Mouse (Mus musculus) kidney, adult 18-20 months (tissue): ENCODE measurements around the gene Tldc1.

Source experiments
- DNase-seq: peaks from one replicate; pipeline ENCODE4 v3.0.0; 2021

Gene Tldc1

DNA sequence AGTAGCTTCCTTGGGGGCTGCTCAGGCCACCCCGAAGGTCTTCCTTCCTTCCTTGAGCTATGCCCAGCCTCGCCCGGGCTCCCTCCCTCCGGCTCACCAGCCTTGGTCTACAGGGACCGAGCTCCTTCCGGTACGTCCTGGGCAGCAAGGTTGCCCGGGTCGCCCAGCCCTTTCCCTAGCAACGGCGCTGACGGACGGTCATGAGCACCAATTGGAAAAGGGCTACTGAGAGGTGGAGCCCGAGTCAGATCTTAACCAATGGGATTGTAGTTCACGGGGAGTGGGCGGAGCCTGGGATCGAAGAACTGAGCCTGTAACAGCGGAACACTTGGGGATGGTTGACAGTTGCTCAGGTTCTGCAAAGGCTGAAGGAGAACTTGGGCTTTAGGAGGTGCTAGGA is at the start of gene Tldc1:
TSS of gene Tldc1 (minus strand) at position 154 of the 400 bp plus-strand sequence.
- peak; percentile 100 for DNase-seq

DNA sequence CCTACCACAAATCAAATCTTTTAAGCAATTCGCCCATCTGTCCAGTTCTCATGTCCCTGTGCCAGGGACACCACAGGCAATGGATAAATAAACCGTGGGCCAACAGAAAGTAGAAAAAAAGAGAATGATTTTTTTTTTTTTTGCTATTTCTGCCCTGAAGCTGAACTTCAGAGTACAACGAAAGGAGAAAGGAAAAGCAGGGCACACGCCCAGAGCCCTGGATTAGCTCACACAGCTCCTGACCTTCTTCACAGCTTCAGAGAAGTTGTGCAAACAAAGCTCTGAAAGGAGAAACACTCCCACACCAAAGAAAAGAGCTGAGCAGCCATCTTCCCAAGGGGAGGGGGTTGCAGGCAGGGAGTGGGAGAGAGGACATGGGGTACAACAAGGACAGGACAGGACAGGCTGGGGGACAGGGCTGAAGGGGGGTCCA is 49.5 kb upstream of the Tldc1 start:
- DNase-seq = no peak

DNA sequence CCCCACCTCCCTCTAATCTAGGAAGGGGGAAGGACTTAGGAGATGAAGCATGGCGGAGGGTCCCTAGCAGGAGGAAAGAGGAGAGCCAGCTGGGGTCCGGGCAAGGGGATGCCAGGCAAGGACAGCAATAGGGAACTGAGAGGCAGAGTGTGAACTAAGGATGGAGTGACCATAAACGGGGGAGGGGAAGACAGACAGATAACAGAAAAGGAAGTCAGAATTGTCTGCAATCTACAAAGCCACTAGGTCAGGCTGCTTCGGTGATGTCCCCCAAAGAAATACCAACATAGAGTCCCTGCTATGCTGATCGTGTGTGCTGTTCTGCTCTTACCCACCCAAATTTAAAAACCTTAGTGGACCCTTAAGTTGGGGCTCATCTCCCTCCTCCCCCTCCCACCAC is 48.8 kb upstream of the Tldc1 start:
- no peak for DNase-seq

DNA sequence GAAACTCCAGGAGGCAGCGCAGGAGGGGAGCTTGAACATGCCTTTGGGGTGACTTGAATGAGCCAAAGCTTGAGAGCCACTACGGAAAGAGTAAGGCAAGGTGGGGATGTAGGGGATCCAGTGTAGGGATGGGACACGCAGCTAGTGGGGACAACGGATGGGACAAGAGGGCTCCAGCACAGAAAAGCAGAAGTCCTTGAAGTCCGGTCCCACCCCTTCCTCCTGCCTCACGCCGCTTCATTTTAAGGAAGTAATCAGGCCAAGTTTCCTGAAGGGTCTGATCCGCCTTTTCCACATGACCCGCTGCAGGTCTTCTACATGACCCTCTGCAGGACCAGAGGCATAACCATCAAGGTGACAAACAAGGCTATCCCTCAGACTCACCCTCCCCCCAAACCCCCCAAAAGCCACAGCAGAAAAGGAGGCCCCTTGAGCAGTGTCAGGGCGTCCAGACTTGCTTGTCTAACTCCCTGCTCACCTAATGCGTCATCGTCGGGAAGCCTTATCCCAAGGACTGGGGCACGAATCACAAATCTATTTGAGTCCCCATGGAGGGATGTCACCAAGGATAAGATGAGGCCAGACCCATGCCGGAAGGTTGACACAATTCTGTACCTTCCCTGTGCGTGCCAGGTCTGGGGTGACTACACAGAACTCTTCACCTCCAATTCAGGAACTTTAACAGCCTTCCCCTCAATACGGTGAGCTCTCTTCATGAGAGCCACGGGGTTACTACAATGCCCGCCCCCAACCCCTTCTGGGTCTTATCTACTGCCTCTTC is 47.9 kb upstream of the Tldc1 start:
- DNase-seq = no peak

DNA sequence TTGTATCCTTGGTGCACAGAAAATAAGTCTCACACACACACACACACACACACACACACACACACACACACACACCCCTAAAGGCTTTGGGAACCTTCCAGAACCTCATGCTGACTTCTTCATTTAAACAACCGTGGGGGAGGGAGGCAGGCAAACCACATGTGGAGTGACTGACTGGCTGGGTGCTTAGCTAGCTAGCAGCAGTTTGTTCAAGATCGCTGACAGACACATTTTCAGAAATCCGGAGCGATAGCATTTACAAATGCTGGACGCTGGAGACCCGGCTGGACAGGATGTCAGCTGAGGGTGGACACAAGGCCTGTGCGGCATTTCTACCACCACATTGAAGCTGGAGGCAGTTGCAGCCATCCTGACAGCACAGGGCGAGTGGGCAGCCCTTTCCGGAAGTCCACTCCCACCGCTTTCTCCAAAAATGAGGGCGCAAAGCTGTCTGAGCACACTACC is 46.6 kb upstream of the Tldc1 start:
- peak; percentile 47 for DNase-seq

DNA sequence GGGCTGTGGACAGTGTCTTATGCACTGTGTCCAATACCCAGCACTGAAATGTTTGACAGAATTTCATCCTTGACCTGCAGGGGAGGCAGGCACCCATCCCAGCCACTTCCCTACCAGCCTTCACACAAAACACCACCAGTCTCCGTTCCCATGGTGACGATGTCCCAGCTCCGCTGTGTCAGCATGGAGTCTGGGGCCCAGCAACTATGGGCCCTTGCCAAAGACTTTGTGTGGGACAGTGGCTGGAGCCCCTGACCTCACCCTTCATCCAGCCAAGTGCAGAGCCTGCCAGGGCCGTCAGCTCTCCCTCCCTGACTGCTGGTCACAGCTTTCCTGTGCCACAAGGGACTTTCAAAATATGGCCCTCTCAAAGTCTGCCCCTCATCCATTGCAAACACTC is 45.9 kb upstream of the Tldc1 start:
- peak; percentile 45 for DNase-seq

DNA sequence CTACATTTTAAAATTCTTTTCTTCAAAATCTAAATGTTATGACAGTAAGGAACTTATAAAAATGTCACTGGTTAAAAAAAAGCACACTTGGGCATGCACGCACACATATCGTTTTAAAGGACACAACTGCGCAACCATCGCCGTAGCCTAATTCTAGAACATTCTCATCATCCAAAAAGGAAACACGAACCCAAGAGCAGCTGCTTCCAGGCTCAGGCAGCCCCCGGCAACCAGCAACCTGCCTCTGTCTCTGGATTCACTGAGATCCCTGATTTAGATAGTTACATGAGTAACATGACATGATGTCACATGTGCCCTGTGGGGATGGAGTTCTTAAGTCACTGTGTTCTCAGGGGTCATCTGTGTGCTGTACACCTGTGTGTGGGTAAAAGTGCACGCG is 45.1 kb upstream of the Tldc1 start:
- DNase-seq = no peak

DNA sequence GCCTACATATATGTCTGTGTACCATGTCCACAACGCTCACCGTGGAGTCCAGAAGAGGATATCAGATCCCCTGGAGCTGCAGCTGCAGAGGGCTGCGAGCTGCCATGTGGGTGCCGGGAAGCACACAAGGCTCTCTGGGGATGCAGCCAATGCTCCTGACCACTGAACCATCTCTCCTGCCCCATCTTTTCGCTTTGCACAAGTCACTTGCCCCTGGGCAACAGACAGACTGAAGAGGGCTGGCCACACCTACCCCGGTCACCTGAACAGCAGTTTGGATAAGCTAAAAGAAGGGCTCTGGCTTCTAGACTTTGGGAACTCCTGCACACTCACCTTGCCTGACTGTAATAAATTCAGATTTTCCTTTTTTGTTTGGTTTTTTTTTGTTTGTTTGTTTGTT is 43.5 kb upstream of the Tldc1 start:
- DNase-seq = no peak

DNA sequence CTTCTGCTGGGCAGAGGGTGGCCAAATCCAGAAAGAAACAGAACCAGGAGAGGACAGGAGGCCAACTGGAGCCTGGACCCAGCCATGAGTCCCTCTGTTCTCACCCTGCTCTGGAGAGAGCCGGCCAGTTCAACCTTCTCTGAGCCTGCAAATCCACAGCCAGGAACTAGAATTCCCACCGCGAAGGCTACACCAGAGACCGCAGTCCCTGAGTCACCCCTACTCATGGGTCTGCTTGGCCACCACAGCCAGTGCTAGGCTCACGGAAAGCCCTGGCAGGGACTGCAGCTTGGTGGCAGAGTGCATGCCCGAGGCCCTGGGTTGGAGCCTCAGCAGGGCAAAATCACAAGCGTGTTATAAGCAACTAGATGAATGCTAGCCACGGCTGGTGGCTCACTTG is 41.8 kb upstream of the Tldc1 start:
- no peak for DNase-seq

DNA sequence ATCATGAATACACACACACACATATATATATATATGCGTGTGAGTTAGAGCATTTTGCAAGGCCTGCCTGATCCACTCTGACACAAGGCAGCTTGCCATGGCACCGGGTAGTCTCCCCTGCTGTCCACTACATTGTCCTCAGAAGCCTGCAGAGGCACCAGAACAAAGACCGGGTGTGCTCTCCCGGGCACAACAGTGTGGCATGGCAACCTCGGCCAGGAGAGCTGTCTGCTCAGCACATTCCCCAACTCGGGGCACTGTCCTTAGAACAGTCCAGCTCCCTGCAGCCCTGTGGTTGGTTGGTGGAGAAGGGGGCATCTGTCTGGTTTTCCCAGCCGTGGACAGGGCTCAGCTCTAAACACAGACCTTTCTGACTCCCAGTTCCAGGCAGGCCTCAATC is 41.1 kb upstream of the Tldc1 start:
- DNase-seq = peak; percentile 54

DNA sequence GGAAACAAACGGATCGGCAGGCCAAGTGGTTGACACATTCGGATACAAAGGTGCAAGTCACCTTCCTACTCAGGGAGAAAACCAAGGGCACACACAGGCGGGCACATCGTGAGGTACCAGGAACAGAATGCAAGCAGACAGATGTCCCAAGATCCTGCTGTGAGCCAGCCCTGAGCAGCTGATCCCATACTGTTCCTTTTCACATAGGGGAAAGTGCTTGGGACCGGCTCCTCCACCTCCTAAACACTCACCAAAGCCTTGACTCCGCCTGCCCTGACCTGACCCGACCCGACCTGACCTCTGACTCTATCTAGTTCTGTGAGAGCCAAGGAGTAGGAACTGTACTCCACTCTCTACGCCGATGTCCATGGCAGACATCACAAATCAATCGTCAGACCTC is 39.2 kb upstream of the Tldc1 start:
- no peak for DNase-seq

DNA sequence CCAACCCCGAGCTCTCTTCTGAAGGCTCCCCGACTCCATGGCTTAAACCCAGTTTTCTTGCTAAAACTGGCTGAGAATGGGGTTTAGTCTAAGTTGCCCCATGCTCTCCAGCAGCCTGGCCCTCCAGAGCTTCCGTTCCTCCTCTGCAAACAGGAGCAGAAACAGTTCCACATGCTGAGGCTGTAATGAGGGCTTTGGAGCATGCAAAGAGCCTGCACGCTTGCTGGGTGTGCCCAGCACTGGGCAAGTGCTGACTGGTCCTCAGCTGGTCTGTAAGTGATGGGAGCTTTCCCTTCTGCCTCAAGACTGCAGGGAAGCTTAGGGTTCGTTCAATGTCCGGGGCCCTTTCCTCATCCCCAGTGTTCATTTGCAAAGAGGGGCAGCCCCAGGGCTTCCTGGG is 38.0 kb upstream of the Tldc1 start:
- no peak for DNase-seq

DNA sequence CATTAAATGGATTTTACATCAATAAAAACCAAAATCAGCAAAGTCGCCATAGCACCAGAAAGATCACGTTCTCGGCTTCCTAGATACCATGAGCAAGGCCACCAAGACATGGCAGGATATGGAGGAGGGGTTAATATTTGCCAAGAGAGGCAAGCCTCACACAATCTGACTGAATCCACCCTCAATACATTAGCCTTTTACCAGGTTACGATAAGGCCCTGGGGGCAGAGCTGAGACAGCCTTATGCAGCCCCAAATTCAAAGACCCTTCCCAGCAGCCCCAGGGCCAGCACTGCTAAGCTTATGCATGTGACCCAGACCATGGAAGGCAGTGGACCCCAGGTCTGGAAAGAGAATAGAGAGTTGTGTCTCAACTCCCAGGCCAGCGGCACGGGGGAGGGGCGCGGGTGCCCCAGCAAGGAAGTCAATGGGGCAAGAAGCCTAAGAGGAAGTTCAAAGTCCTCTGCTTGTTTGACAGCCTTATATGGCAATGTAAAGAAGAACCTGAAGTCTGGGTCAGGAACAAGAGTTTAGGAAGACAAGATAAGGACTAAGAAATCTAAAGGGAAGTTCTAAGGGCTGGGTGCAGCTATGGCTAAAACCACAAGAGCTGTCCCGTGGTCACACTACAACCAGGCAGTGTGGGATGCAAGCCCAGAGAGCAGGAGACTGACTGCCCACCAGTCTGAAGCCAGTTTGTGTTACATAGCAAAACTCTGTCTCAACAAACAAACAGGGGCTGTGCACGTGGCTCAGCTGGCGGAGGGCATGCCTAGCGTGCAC is 34.6 kb upstream of the Tldc1 start:
- DNase-seq = no peak

DNA sequence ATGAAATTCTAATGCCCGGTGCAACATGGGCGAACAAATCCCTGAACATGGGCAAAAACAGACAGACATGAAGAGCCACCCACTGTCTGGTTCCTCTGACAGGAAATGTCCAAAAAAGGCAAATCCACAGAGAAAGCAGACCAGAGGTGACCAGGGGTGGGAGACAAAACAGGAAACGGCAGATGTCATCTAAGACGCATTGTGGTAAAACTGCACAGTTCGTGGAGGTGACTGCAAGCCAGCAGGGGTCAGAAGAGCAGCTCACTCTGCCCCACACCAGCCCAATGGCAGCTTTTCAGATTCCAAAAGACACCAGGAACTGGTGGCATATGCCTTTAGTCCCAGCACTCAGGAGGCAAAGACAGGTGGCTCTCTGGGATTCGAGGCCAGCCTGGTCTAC is 33.7 kb upstream of the Tldc1 start:
- DNase-seq = no peak

DNA sequence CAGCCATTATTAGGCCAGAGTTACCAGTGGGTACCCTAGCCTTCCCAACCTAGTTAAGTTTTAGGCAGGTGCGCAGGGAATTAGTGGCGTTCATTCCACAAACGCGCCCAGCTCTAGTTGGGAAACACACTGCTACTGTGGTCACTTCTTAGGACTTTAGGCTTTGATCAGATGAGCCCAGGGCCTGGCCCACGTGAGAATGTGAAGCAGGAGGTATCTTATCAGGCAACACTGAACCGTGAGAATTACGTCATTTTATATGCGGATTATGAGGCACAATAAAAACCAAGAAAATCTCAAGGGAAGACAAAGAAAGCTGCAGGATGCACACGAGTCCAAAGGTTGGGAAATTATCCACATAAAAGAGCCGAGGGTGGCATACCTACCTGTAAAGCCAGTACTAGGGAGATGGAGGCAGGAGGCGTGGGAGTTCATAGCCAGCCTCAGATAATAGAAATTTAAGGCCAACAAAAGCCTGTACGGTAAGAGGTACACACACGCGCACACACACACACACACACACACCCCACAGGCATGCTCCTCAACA is 32.8 kb upstream of the Tldc1 start:
- no peak for DNase-seq

DNA sequence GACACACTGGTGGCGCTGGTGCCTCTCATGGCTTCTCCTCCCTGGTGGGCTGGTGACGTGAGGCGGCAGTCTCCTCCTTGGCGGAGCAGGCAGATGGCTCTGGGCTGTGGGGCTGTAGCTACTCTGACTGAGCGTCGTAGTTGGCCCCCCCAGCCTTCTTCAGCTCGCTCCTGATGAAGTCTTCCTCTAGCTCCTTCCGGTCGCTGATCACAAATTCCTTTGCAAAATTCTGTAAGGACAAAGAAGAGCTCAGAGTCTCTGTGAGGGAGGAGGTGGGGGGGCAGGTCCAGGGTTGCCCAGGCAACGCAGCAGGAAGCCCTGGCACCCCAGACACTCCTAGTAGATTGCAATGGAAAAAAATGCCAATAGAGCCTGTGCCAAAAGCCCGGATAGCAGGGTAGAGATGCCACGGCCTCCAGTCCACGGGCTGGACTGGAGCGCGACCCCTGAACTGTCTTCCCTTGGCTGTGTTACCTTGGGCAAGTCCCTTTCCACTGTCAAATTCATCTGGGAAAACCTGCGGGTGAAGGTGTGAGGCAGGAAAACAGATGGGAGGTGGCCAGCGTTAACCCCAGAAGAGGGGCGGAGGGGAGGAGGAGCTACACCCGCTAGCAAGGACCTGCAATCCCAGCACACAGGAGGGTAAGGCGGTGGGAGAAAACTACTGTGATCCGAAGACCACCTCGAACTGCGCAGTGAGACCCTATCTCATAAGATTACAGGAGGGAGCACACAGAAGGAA is 32.1 kb upstream of the Tldc1 start:
- no peak for DNase-seq

DNA sequence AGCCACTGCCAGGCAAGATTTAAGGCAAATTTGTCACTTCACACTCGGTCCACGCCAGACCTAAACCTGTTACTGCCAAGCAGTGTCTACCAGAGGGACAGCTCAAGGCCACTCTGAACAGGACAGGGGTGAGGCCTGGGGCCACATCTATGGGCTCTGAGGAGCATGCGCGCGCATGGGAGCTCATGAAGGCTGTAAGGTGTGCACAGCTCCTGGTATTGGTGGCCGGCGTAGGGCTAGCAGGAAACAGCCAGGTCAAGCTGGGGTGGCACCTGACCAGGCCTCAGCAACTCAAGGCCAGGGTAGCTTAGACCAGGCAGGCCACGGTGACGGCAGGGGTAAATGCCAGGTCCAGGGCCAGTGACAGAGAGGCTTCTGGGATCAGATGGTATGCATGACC is 31.4 kb upstream of the Tldc1 start:
- DNase-seq = no peak

DNA sequence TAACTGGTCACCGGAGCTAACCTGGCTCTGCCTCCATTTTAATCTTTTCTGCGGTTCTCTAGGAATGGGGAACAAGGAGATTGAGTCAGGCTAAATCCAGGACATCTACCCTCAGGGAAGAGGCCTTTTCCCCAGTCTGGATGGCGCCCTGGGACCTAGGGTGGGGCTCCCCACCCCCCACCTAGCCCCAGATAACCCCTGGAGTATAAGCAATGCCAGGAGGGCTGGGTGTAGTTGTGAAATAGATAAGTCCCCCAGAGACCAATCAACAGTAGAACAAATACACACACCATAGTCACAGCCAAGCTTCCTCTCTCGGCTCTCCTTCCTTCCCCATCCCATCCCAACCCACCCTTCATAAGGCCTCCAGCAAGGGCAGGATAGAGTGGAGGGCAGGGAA is 29.5 kb upstream of the Tldc1 start:
- no peak for DNase-seq

DNA sequence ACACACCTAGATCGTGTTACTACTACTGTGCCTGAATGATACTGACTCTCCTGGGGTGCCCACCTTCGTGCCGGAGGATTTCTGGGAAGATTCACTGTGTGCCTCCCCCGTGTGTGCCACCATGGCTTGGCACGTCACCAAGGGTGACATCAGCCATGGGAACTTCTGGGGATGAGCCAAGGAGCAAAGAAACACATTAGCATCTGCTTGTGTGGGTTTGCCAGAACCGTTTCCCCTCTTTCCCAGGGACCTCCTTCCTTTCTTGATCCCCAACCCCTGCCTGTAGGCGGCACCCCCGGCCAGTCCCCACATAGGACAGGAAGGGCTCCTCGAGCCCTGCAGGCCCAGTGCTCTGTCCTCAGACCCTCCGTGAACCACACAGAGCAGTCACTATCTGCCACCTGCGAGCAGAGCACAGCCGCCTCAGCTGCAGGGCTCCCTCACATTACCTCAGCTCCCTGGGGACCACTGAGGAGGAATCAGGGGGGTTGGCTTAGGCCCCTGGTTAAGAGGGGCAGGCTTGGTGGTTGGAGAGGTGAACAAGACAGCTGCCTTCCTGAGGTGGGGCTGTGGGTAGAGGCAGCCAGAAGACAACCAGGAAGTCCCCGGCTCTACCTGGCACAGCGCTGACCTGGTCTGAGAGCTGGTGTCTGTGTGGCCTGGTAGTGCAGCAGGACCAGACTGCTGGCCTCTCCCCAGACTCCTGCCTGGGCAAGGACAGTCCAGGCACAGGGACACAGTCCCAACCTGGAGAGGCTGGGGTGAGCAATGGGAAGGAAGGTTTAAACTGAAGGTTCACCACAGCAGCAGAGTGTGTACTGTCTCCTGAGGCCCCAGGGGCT is 28.4 kb upstream of the Tldc1 start:
- peak; percentile 43 for DNase-seq

DNA sequence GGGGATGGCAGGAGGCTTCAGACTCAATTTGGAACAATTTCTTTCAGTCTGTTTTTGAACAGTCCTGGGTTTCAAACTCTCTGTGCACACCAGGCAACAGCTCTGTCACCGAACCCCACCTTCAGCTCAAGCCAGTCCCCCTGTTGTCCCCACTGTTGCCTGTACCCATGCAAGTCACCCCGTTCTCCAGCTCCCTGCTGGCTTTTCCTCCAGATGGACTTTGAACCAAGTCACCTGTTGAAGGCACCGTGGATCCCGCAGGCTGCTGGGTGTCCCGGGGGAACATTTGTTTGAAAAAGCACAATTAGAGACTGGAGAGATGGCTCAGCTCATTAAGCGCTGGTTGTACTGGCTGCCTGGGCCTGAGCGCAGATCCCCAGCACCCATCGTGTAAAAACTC is 27.1 kb upstream of the Tldc1 start:
- no peak for DNase-seq

DNA sequence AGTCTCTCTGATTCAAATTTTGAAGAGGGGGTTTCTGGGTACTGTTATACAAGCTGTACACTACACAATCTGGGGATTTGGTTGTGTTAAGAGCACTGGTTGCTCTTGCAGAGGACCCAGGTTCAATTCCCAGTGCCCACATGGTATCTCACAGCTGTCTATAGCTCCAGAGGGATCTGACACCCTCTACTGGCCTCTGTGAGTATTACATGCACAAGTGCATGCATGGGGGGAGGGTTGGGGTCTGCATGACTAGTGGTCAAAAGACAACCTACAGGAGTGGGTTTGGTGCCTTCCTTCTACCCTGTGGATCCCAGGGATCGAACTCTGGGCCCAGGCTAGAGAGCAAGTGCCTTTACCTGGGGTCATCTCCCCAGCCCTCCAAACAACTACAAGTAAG is 24.4 kb upstream of the Tldc1 start:
- DNase-seq = no peak

DNA sequence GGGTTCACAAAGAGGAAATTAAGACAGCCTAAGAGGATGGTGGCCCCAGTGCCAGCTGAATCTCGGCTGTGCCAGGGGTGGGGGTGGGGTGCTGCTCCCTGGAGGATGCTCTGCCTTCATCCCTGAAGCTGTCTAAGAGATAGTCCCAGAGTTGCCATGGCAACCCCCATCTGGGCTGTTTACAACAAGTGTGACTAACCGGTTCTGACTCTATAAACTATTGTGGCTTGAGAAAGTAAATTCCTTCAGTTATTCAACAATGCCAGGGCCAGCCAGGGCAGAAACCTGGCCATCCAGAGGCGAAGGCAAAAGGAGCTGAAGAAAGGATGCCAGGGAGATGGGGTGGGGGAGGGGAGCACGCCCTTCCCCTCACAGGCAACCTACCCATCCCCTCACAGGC is 23.0 kb upstream of the Tldc1 start:
- no peak for DNase-seq

DNA sequence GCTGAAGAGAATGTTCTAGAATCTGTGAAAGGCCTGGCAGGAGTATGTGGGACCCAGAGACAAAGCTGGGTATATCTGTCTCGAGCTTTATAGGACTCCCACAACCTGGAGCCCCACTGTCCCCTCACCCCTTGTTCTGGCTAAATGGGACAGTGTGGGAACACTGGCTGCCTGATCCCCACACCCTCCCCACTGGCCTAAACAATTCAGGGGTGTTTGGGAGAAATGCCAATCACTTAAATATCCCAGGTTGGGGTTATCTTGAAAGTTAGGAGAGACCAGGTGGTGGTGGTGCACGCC is 20.7 kb upstream of the Tldc1 start:
- DNase-seq = no peak
